Mouse (Mus musculus) heart, postnatal 0 days (tissue): ENCODE data around the gene Chn2. TPM values are rescaled to one million over a fixed set of nuclear protein-coding genes. Genes with fewer than 3 reads are reported as not detected.

ENCODE experiments used
- ATAC-seq: fragments of 200-750 bp; cut with Nextera tagmentation; 2 replicates; pipeline ENCODE4 v1.8.0; 2017; ENCODE audit warnings: low read depth, moderate number of reproducible peaks, moderate library complexity; ENCODE audit not compliant: insufficient read depth
- DNase-seq: peaks from one replicate; pipeline ENCODE4 v3.0.0-alpha.2; 2016; ENCODE audit warnings: low spot score
- H3K27ac ChIP-seq: fragments of 300-500 bp; sonication (generic); 2 replicates; pipeline ENCODE4 v1.5.1; 2014; ENCODE audit warnings: low read depth, mild to moderate bottlenecking
- H3K27me3 ChIP-seq: fragments of 300-500 bp; sonication (generic); 2 replicates; pipeline ENCODE4 v1.6.1; 2014; ENCODE audit warnings: low read length, mixed read lengths; ENCODE audit not compliant: control insufficient read depth, insufficient read depth
- H3K36me3 ChIP-seq: fragments of 300-500 bp; sonication (generic); replicated peaks from 2 replicates; pipeline ENCODE4 v1.6.1; 2014; ENCODE audit warnings: low read length, mixed read lengths; ENCODE audit not compliant: control insufficient read depth, insufficient read depth
- H3K4me1 ChIP-seq: fragments of 300-500 bp; sonication (generic); 2 replicates; pipeline ENCODE4 v1.6.1; 2014; ENCODE audit warnings: antibody characterized with exemption; ENCODE audit not compliant: control insufficient read depth, insufficient read depth
- H3K4me2 ChIP-seq: fragments of 300-500 bp; sonication (generic); 2 replicates; pipeline ENCODE4 v1.6.1; 2014; ENCODE audit warnings: low read depth, mild to moderate bottlenecking, low read length, moderate library complexity
- H3K4me3 ChIP-seq: fragments of 300-500 bp; sonication (generic); 2 replicates; pipeline ENCODE4 v1.5.1; 2014; ENCODE audit warnings: low read depth, low read length
- H3K9ac ChIP-seq: fragments of 300-500 bp; sonication (generic); replicated peaks from 2 replicates; pipeline ENCODE4 v1.6.1; 2014; ENCODE audit warnings: low read depth, low read length, mixed read lengths
- H3K9me3 ChIP-seq: fragments of 300-500 bp; sonication (generic); replicated peaks from 2 replicates; pipeline ENCODE4 v1.6.1; 2016; ENCODE audit warnings: low read length; ENCODE audit not compliant: control insufficient read depth
- CTCF ChIP-seq: IDR thresholded peaks from 2 replicates; pipeline ENCODE4 v1.5.1; 2016; ENCODE audit warnings: antibody characterized with exemption, control low read depth, low read depth
- EP300 ChIP-seq: IDR thresholded peaks from 2 replicates; pipeline ENCODE4 v1.6.1; 2016; ENCODE audit warnings: antibody characterized with exemption, low read depth
- WGBS: fragments of 180-500 bp; shearing (Covaris S2); extraction: QIAGEN DNeasy Blood & Tissue Kit; methylation state at CpG from one replicate; pipeline ENCODE4 v1.1.7; 2014; 5-methylcytosine and 5-hydroxymethylcytosine counted together
- polyA plus RNA-seq: library from polyadenylated mRNA; unstranded; fragments of >200 nt; fragmentation: Nextera tagmentation; extraction: Ambion mirVana; gene quantifications from 2 replicates; pipeline ENCODE4 v1.2.1, GENCODE M21; 2015
- total RNA-seq: library from RNA; depleted of rRNA; stranded (reverse); fragments of >200 nt; gene quantifications from 2 replicates; pipeline ENCODE4 v1.2.3, GENCODE M21; 2014; ENCODE audit warnings: low replicate concordance

Chn2 gene
- total and polyA plus RNA-seq, 2 experiments from 2014 or later = 2.0 to 12.2 TPM

- H3K9ac ChIP-seq = no peak overlapping the region
- no peaks in the 10 kb centered on the region for H3K36me3 ChIP-seq
- no peak overlapping the region for H3K27ac ChIP-seq
- peaks cover 10% of the 10 kb centered on the region; the same call in 1 of the 2 replicates for H3K4me1 ChIP-seq
- no peak overlapping the region for H3K4me3 ChIP-seq
- no peak for ATAC-seq
- WGBS = 77% methylated on average over 10 of the region's 10 CpGs
- H3K27me3 ChIP-seq = no peaks in the 10 kb centered on the region
- no peaks in the 10 kb centered on the region for H3K9me3 ChIP-seq
- TF ChIP-seq CTCF (no peak), EP300 (no peak)
- no peak overlapping the region for H3K4me2 ChIP-seq
- no peak for DNase-seq
Measured at GRCm38 (mm10) chr6:54256397-54256796, 217.0 kb downstream of the Chn2 start.

GRCm38 (mm10) chr6:54257552-54257951, 218.2 kb downstream of the Chn2 start:
- TF ChIP-seq EP300 = no peak
- no peak for TF ChIP-seq CTCF
- Histone ChIP-seq H3K4me1 (peaks cover 10% of the 10 kb centered on the region; the same call in 1 of the 2 replicates), H3K4me3 (no peak overlapping the region), H3K27me3 (no peaks in the 10 kb centered on the region), H3K4me2 (no peak overlapping the region), H3K9me3 (no peaks in the 10 kb centered on the region), H3K27ac (no peak overlapping the region), H3K9ac (no peak overlapping the region), H3K36me3 (no peaks in the 10 kb centered on the region)
- ATAC-seq (no peak), DNase-seq (no peak)
- WGBS = 68% methylated on average over 3 of the region's 3 CpGs

GRCm38 (mm10) chr6:54258462-54258861, 219.1 kb downstream of the Chn2 start:
- DNase-seq (no peak), ATAC-seq (no peak)
- Histone ChIP-seq H3K4me3 (no peak overlapping the region), H3K9ac (no peak overlapping the region), H3K27me3 (no peaks in the 10 kb centered on the region), H3K4me2 (no peak overlapping the region), H3K9me3 (no peaks in the 10 kb centered on the region), H3K27ac (no peak overlapping the region), H3K36me3 (no peaks in the 10 kb centered on the region), H3K4me1 (peaks cover 9% of the 10 kb centered on the region; the same call in 1 of the 2 replicates)
- 81% methylated on average over 5 of the region's 5 CpGs for WGBS
- TF ChIP-seq CTCF = no peak
- TF ChIP-seq EP300 = no peak

- WGBS = 67% methylated on average over 2 of the region's 2 CpGs
- H3K4me2 ChIP-seq = no peak overlapping the region
- no peak for ATAC-seq
Measured at GRCm38 (mm10) chr6:54262732-54263131, 223.4 kb downstream of the Chn2 start.

GRCm38 (mm10) chr6:54263890-54264289, 224.5 kb downstream of the Chn2 start:
- no peak for DNase-seq
- Histone ChIP-seq H3K4me3 (no peak overlapping the region), H3K4me1 (no peaks in the 10 kb centered on the region), H3K9me3 (no peaks in the 10 kb centered on the region), H3K27me3 (no peaks in the 10 kb centered on the region), H3K9ac (no peak overlapping the region), H3K36me3 (no peaks in the 10 kb centered on the region), H3K4me2 (no peak overlapping the region), H3K27ac (no peak overlapping the region)
- TF ChIP-seq CTCF = no peak
- TF ChIP-seq EP300 = no peak
- ATAC-seq = no peak
- WGBS = 96% methylated on average over 2 of the region's 2 CpGs

More at GRCm38 (mm10) chr6:54262732-54263131, 223.4 kb downstream of the Chn2 start:
- H3K27ac ChIP-seq = no peak overlapping the region
- no peak for DNase-seq
- no peak overlapping the region for H3K9ac ChIP-seq
- H3K27me3 ChIP-seq = no peaks in the 10 kb centered on the region
- no peaks in the 10 kb centered on the region for H3K9me3 ChIP-seq
- TF ChIP-seq EP300 (no peak), CTCF (peak; percentile 31)
- H3K36me3 ChIP-seq = no peaks in the 10 kb centered on the region
- no peaks in the 10 kb centered on the region for H3K4me1 ChIP-seq
- no peak overlapping the region for H3K4me3 ChIP-seq

- H3K4me2 ChIP-seq = no peak overlapping the region
- no peak for DNase-seq
- 82% methylated on average over 7 of the region's 7 CpGs for WGBS
- TF ChIP-seq CTCF = no peak
- H3K4me3 ChIP-seq = no peak overlapping the region
- no peaks in the 10 kb centered on the region for H3K4me1 ChIP-seq
- no peaks in the 10 kb centered on the region for H3K36me3 ChIP-seq
- H3K27me3 ChIP-seq = no peaks in the 10 kb centered on the region
- H3K9ac ChIP-seq = no peak overlapping the region
- H3K27ac ChIP-seq = no peak overlapping the region
- no peaks in the 10 kb centered on the region for H3K9me3 ChIP-seq
- no peak for ATAC-seq
Measured at GRCm38 (mm10) chr6:54264537-54264936, 225.2 kb downstream of the Chn2 start.
